Mouse (Mus musculus) 3T3-L1 (cell line): ENCODE measurements around the gene Pdss1.

Source experiments
- DNase-seq: peaks from one replicate; pipeline ENCODE4 v3.0.0-alpha.2; 2015; ENCODE audit warnings: low read depth, low spot score

Pdss1 gene

GRCm38 (mm10) chr2:22961681-22962080 is 66.4 kb downstream of the Pdss1 start:
- DNase-seq: no peak

GRCm38 (mm10) chr2:22962242-22962641 is 66.9 kb downstream of the Pdss1 start:
- no peak for DNase-seq

- DNase-seq: no peak
Observed at GRCm38 (mm10) chr2:22962970-22963369, 67.6 kb downstream of the Pdss1 start.

GRCm38 (mm10) chr2:22977387-22977973 is 82.2 kb downstream of the Pdss1 start:
- DNase-seq: no peak

- no peak for DNase-seq
Observed at GRCm38 (mm10) chr2:22985973-22986657, 90.8 kb downstream of the Pdss1 start.
